Mouse (Mus musculus): ENCODE measurements around the gene Cldn10. TPM values are rescaled to one million over a fixed set of nuclear protein-coding genes. Genes with fewer than 3 reads are reported as not detected.
"Not testable (repeated sequence)": the region's sequence is repeated elsewhere in the genome, so short reads cannot be mapped to it uniquely, and the experiment has no call there.

Gene Cldn10
- polyA plus RNA-seq, 1 experiment from 2014 or later, result 1.5 TPM

DNA sequence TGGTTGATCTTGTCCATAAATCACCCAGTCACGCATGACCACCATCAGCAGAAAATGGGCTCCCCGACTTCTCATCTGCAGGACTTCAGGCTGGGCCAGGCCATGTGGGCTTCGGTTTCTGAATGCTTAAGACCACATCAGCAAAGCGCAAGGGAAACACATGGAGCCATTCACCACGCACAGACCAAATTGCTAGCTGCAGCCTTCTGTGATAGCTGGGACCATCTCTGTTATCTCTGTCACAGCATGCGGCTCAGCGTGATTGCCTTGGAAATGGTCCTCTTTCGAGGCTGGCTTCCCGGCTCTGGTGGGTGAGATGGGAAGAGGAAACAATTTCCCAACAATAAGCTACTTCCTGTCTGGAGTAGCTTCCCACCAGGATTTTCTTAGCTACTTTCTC, 12.2 kb downstream of the Cldn10 start:
- H3K36me3 ChIP-seq (ENCODE audit: control insufficient read depth, insufficient read depth), result no peaks in the 10 kb centered on the region
- H3K4me2 ChIP-seq (replicated peaks; ENCODE audit: low read depth), result no peak overlapping the region
- no peak overlapping the region for H3K9ac ChIP-seq (ENCODE audit: low read depth, low read length)
- 64% methylated on average over 9 of the region's 9 CpGs for WGBS
- H3K27me3 ChIP-seq (replicated peaks; ENCODE audit: control insufficient read depth, insufficient read depth, low read length), result no peaks in the 10 kb centered on the region
- ATAC-seq, result no peak
- TF ChIP-seq CTCF (IDR thresholded peaks at IDR 0.05; ENCODE audit: low read depth), result no peak
- H3K27ac ChIP-seq (ENCODE audit: low read depth, low read length), result no peak overlapping the region
- no peak overlapping the region for H3K4me3 ChIP-seq (ENCODE audit: low read depth, low read length)
- H3K9me3 ChIP-seq (ENCODE audit: control insufficient read depth), result no peaks in the 10 kb centered on the region
- H3K4me1 ChIP-seq (replicated peaks; ENCODE audit: control insufficient read depth, insufficient read depth, low read length), result no peaks in the 10 kb centered on the region

DNA sequence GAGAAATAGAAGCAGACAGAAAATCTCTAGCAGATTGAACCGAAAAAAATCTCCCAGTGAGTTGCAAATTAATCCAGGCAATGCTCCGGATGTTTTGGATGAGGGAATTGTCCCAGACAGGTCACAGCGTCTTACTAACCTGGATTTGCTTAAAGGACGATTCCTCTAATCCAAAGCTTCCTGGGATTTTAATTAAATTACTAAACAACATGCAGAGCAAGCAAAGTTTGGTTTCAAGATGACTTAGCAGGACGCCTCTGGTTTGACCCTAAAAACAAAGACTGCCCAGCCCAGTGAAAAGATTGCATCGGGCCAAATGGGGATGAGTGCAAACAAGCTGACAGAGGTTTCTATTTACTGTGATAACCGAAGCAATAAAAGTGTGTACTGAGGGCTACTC, 16.2 kb downstream of the Cldn10 start:
- no peak for ATAC-seq
- H3K27ac ChIP-seq (ENCODE audit: low read depth, low read length), result no peak overlapping the region
- no peak overlapping the region for H3K4me3 ChIP-seq (ENCODE audit: low read depth, low read length)
- no peaks in the 10 kb centered on the region for H3K4me1 ChIP-seq (replicated peaks; ENCODE audit: control insufficient read depth, insufficient read depth, low read length)
- no peak overlapping the region for H3K9ac ChIP-seq (ENCODE audit: low read depth, low read length)
- no peaks in the 10 kb centered on the region for H3K9me3 ChIP-seq (ENCODE audit: control insufficient read depth)
- WGBS, result 34% methylated on average over 7 of the region's 7 CpGs
- no peaks in the 10 kb centered on the region for H3K27me3 ChIP-seq (replicated peaks; ENCODE audit: control insufficient read depth, insufficient read depth, low read length)
- no peak overlapping the region for H3K4me2 ChIP-seq (replicated peaks; ENCODE audit: low read depth)
- H3K36me3 ChIP-seq (ENCODE audit: control insufficient read depth, insufficient read depth), result no peaks in the 10 kb centered on the region
- no peak for TF ChIP-seq CTCF (IDR thresholded peaks at IDR 0.05; ENCODE audit: low read depth)

DNA sequence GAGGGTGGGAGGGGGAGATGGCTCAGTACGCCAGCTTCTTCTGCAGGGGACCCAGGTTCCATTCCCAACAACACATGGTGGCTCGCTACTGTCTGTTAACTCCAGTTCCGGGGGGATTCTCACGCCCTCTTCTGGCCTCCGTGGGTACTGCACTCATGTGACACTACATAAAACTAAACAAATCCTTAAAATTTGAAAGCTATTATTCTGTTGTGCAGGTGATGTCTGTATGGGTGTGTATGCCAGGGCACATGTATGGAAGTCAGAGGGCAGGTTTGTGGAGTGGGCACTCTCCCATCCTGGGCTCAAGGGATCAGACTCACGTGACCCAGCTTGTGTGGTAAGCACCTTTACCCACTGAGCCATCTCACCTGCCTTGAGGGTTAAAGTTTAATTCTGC, 16.6 kb downstream of the Cldn10 start:
- H3K36me3 ChIP-seq (ENCODE audit: control insufficient read depth, insufficient read depth), result no peaks in the 10 kb centered on the region
- H3K4me1 ChIP-seq (replicated peaks; ENCODE audit: control insufficient read depth, insufficient read depth, low read length), result no peaks in the 10 kb centered on the region

DNA sequence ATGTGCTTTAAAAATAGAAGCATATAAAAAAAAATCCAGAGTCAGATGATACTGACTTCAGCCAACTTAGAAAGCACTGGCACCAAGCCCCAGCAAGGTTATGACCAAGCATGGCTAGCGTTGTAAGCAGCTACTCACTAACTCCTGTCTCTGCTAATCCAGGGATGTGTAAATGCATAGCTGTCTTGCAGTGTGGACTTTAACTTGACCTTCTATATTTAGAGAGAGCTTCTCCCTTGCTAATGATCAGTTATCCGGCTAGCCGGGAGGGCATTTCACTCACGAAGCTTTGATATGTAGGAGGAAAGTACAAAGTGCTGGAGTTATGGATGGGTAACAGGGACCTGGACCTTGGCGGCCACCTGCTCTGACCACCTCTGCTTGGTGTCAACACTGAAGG, 19.9 kb downstream of the Cldn10 start:
- Histone ChIP-seq H3K36me3 (ENCODE audit: control insufficient read depth, insufficient read depth) (no peaks in the 10 kb centered on the region), H3K9ac (ENCODE audit: low read depth, low read length) (no peak overlapping the region), H3K9me3 (ENCODE audit: control insufficient read depth) (no peaks in the 10 kb centered on the region), H3K4me1 (replicated peaks; ENCODE audit: control insufficient read depth, insufficient read depth, low read length) (no peaks in the 10 kb centered on the region), H3K4me2 (replicated peaks; ENCODE audit: low read depth) (no peak overlapping the region), H3K4me3 (ENCODE audit: low read depth, low read length) (no peak overlapping the region), H3K27me3 (replicated peaks; ENCODE audit: control insufficient read depth, insufficient read depth, low read length) (no peaks in the 10 kb centered on the region), H3K27ac (ENCODE audit: low read depth, low read length) (no peak overlapping the region)
- no peak for TF ChIP-seq CTCF (IDR thresholded peaks at IDR 0.05; ENCODE audit: low read depth)
- no peak for ATAC-seq
- WGBS, result 85% methylated on average over 5 of the region's 5 CpGs

More for the DNA sequence above, 16.6 kb downstream of the Cldn10 start:
- peak; percentile 58 for TF ChIP-seq CTCF (IDR thresholded peaks at IDR 0.05; ENCODE audit: low read depth)
- 35% methylated on average over 6 of the region's 6 CpGs for WGBS
- Histone ChIP-seq H3K4me2 (replicated peaks; ENCODE audit: low read depth) (no peak overlapping the region), H3K9ac (ENCODE audit: low read depth, low read length) (no peak overlapping the region), H3K9me3 (ENCODE audit: control insufficient read depth) (no peaks in the 10 kb centered on the region), H3K27ac (ENCODE audit: low read depth, low read length) (no peak overlapping the region), H3K4me3 (ENCODE audit: low read depth, low read length) (no peak overlapping the region), H3K27me3 (replicated peaks; ENCODE audit: control insufficient read depth, insufficient read depth, low read length) (no peaks in the 10 kb centered on the region)
- no peak for ATAC-seq

GRCm38 (mm10) chr14:118808183-118808582, 20.5 kb downstream of the Cldn10 start:
- H3K27ac ChIP-seq (ENCODE audit: low read depth, low read length); H3K36me3 ChIP-seq (ENCODE audit: control insufficient read depth, insufficient read depth); ATAC-seq; H3K27me3 ChIP-seq (replicated peaks; ENCODE audit: control insufficient read depth, insufficient read depth, low read length); H3K4me1 ChIP-seq (replicated peaks; ENCODE audit: control insufficient read depth, insufficient read depth, low read length); H3K4me2 ChIP-seq (replicated peaks; ENCODE audit: low read depth); H3K4me3 ChIP-seq (ENCODE audit: low read depth, low read length); H3K9me3 ChIP-seq (ENCODE audit: control insufficient read depth); H3K9ac ChIP-seq (ENCODE audit: low read depth, low read length): not testable (repeated sequence)
- 72% methylated on average over 2 of the region's 2 CpGs for WGBS

GRCm38 (mm10) chr14:118809686-118810085, 22.0 kb downstream of the Cldn10 start:
- Histone ChIP-seq H3K9ac (ENCODE audit: low read depth, low read length) (no peak overlapping the region), H3K9me3 (ENCODE audit: control insufficient read depth) (no peaks in the 10 kb centered on the region), H3K27ac (ENCODE audit: low read depth, low read length) (no peak overlapping the region), H3K36me3 (ENCODE audit: control insufficient read depth, insufficient read depth) (no peaks in the 10 kb centered on the region), H3K4me3 (ENCODE audit: low read depth, low read length) (no peak overlapping the region), H3K4me2 (replicated peaks; ENCODE audit: low read depth) (no peak overlapping the region), H3K4me1 (replicated peaks; ENCODE audit: control insufficient read depth, insufficient read depth, low read length) (no peaks in the 10 kb centered on the region), H3K27me3 (replicated peaks; ENCODE audit: control insufficient read depth, insufficient read depth, low read length) (no peaks in the 10 kb centered on the region)
- 77% methylated on average over 4 of the region's 4 CpGs for WGBS
- ATAC-seq, result no peak
- TF ChIP-seq CTCF (IDR thresholded peaks at IDR 0.05; ENCODE audit: low read depth), result no peak

- not testable (repeated sequence) for H3K9me3 ChIP-seq (ENCODE audit: control insufficient read depth); H3K4me2 ChIP-seq (replicated peaks; ENCODE audit: low read depth); ATAC-seq; H3K36me3 ChIP-seq (ENCODE audit: control insufficient read depth, insufficient read depth); H3K4me3 ChIP-seq (ENCODE audit: low read depth, low read length); H3K27me3 ChIP-seq (replicated peaks; ENCODE audit: control insufficient read depth, insufficient read depth, low read length); H3K27ac ChIP-seq (ENCODE audit: low read depth, low read length); H3K9ac ChIP-seq (ENCODE audit: low read depth, low read length); H3K4me1 ChIP-seq (replicated peaks; ENCODE audit: control insufficient read depth, insufficient read depth, low read length)
These were observed 23.5 kb downstream of the Cldn10 start for GRCm38 (mm10) chr14:118811256-118811655.
